Mouse (Mus musculus): Measurements from ENCODE around the gene Mecom.

Gene Mecom

GRCm38 (mm10) chr3:30019961-30020360, 527.8 kb downstream of the Mecom start:
- DNase-seq (ENCODE audit: low read depth, low spot score): no peak

GRCm38 (mm10) chr3:30019411-30019810, 528.4 kb downstream of the Mecom start:
- DNase-seq (ENCODE audit: low read depth, low spot score): no peak

GRCm38 (mm10) chr3:30018202-30018601, 529.6 kb downstream of the Mecom start:
- no peak for DNase-seq (ENCODE audit: low read depth, low spot score)

GRCm38 (mm10) chr3:30016766-30017165, 531.0 kb downstream of the Mecom start:
- DNase-seq (ENCODE audit: low read depth, low spot score): no peak

GRCm38 (mm10) chr3:30014962-30015660, 532.7 kb downstream of the Mecom start:
- DNase-seq (ENCODE audit: low read depth, low spot score): peak; percentile 23

GRCm38 (mm10) chr3:30014279-30014678, 533.5 kb downstream of the Mecom start:
- DNase-seq (ENCODE audit: low read depth, low spot score): no peak

GRCm38 (mm10) chr3:30013416-30013815, 534.4 kb downstream of the Mecom start:
- DNase-seq (ENCODE audit: low read depth, low spot score): no peak

GRCm38 (mm10) chr3:30012666-30013365, 535.0 kb downstream of the Mecom start:
- no peak for DNase-seq (ENCODE audit: low read depth, low spot score)

GRCm38 (mm10) chr3:30012150-30012549, 535.7 kb downstream of the Mecom start:
- DNase-seq (ENCODE audit: low read depth, low spot score): no peak

GRCm38 (mm10) chr3:30011712-30012111, 536.1 kb downstream of the Mecom start:
- no peak for DNase-seq (ENCODE audit: low read depth, low spot score)

- DNase-seq (ENCODE audit: low read depth, low spot score): no peak
Measured at GRCm38 (mm10) chr3:30010889-30011288, 536.9 kb downstream of the Mecom start.

GRCm38 (mm10) chr3:30009596-30009995, 538.2 kb downstream of the Mecom start:
- DNase-seq (ENCODE audit: low read depth, low spot score): no peak

- no peak for DNase-seq (ENCODE audit: low read depth, low spot score)
Measured at GRCm38 (mm10) chr3:30004888-30005405, 542.9 kb downstream of the Mecom start.

- no peak for DNase-seq (ENCODE audit: low read depth, low spot score)
Measured at GRCm38 (mm10) chr3:30000260-30000659, 547.5 kb downstream of the Mecom start.

- DNase-seq (ENCODE audit: low read depth, low spot score): no peak
Measured at GRCm38 (mm10) chr3:29999035-29999434, 548.8 kb downstream of the Mecom start.

- no peak for DNase-seq (ENCODE audit: low read depth, low spot score)
Measured at GRCm38 (mm10) chr3:29997068-29997467, 550.7 kb downstream of the Mecom start.

GRCm38 (mm10) chr3:29993346-29993745, 554.5 kb downstream of the Mecom start:
- DNase-seq (ENCODE audit: low read depth, low spot score): no peak

GRCm38 (mm10) chr3:29991523-29991922, 556.3 kb downstream of the Mecom start:
- DNase-seq (ENCODE audit: low read depth, low spot score): no peak

GRCm38 (mm10) chr3:29984431-29984830, 563.4 kb downstream of the Mecom start:
- no peak for DNase-seq (ENCODE audit: low read depth, low spot score)

- no peak for DNase-seq (ENCODE audit: low read depth, low spot score)
Measured at GRCm38 (mm10) chr3:29981259-29981910, 566.4 kb downstream of the Mecom start.

GRCm38 (mm10) chr3:29980531-29980930, 567.3 kb downstream of the Mecom start:
- no peak for DNase-seq (ENCODE audit: low read depth, low spot score)

- DNase-seq (ENCODE audit: low read depth, low spot score): no peak
Measured at GRCm38 (mm10) chr3:29976580-29976979, 571.2 kb downstream of the Mecom start.
